Mouse (Mus musculus): Measurements from ENCODE around the gene Litaf.

DNA sequence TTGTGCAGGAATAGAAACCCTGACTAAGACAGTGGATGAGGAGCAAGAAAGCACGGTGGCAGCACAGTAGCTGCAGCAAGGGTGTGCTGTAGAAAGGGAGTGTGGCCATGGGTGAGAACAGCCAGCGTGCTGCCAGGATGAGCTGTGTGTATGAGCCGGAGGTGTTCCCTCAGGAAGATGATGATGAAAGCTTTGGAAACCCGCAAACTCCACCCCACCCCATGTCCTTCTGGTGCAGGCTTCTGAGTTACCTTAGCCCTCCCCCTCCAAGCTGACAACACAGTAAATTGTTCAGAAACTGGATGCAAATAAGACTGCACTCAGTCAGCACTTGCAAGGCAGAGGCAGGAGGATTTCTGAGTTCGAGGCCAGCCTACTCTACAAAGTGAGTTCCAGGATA, 22.7 kb downstream of the Litaf start:
- TF ChIP-seq CTCF (IDR thresholded peaks at IDR 0.05; ENCODE audit: low read depth, low read length) = no peak
- no peak for TF ChIP-seq POLR2A (IDR thresholded peaks at IDR 0.05; ENCODE audit: borderline replicate concordance, low read depth, low read length)

Measured in bone marrow macrophage, adult 2 months (primary cell).